Mouse (Mus musculus) left cerebral cortex, postnatal 25 days (tissue): ENCODE results near the gene Cdkl1. TPM values are rescaled to one million over a fixed set of nuclear protein-coding genes. Genes with fewer than 3 reads are reported as not detected.

Experiments
- DNase-seq, 2 experiments: peaks; one replicate each; pipeline ENCODE4 v3.0.0; 2022; ENCODE audit warnings: low spot score in 2 of 2, mixed read lengths in 1 of 2
- intact Hi-C: fragments of 180-260 bp; cut with DNase I; formaldehyde crosslinking; loops from one replicate; pipeline ENCODE4 v1.15.1; 2025
- total RNA-seq, 2 experiments: library from RNA; stranded (reverse); gene quantifications; 2 replicates each; pipeline ENCODE4 v1.2.3; 2021

Cdkl1 gene
- total RNA-seq, 2 experiments from 2014 or later: 25.0 to 27.8 TPM

- DNase-seq: no peak
- intact Hi-C loops: no loop called here
Observed at GRCm38 (mm10) chr12:69788380-69788779, 2.7 kb downstream of the Cdkl1 start.

DNA sequence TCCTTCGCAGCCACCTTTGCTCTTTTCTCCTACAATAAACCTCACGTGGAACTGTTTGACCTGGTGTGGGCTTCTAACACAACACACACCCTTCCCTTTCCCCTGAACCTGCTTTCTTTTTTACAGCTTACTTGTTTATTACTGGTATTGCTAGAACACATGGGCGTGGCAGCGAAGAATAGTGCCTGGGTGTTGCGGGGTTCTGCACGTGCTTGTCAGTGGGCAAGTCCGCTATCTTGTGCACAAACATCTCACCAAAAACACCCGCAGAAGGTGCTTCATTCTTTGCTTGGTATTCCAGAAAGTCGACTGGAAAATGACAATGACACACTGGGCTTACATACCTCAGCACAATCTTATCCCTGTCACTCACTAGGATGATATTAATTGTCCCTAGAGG is 5.6 kb downstream of the Cdkl1 start:
- intact Hi-C loops: no loop called here

DNA sequence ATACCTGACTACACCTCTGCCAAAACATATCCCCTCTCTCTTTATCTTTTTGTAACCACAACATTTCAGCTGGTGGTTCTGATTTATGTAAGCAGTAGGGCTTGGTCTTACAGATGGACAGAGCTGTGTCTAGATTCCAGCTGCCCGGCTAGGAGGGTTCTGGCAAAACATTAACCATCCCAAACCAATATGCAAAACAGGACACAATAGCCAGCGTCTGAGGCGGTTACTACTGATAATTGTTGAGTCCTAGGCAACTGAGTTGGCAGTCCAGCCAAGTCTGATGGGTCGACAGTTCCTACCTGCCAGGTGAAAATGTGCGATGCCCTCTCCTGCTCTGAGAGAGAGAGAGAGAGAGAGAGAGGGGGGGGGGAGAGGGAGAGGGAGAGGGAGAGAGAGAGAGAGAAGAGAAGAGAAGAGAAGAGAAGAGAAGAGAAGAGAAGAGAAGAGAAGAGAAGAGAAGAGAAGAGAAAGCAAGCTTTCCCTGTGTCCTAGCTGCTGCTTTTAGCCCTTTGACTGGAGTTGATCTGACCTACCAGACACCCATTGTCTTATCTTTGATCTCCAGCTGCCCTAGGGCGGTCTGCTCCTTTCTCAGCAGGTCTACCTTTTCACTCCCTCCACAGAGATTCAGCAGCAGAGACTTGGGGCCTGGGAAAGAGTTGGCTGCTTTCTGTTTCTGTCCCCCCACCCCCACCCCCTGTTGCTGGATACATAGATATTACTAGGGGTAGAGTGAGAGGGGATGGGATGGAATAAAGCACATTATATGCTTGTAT is 7.6 kb downstream of the Cdkl1 start:
- intact Hi-C loops: no loop called here

More for the DNA sequence above, 5.6 kb downstream of the Cdkl1 start:
- no peak for DNase-seq

DNA sequence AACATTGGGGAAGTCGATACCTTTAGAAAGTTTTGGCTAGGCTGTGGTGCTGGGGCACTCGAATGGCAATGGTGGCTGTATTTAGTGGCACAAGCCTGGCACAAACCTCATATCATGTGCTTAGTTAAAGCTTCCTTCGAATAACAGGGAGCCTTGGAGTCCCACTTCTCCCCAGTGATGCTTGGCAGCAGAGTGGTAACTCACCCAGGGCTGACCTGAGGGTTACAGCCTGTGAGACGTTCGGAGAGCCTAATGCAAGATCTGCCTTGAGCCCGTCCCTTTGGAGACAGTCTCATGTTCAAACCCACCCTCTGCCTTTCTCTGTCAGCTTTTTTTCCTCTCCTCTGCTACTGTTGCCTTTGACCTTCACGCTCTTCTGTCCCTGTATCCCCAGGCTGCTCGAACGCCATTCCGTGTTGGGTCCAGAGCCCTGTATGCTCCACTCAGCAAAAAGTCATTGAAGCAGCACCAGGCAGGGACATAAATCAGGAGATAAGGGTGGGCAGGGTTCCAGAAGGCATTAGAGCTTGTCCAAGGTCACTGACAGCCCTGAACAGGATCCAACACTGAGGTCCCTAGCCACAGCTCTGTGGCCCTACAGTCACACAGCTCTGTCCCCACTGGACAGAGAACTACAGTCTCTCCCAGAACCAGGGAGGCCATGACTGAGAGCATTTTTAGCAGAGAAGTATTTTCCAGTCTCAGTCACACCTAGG is 9.0 kb downstream of the Cdkl1 start:
- intact Hi-C loops: no loop called here
- no peak for DNase-seq

More for the DNA sequence above, 7.6 kb downstream of the Cdkl1 start:
- DNase-seq: no peak

- intact Hi-C loops: no loop called here
- no peak for DNase-seq
Observed at GRCm38 (mm10) chr12:69781480-69781879, 9.6 kb downstream of the Cdkl1 start.

- no peak for DNase-seq
- intact Hi-C loops: no loop called here
Observed at GRCm38 (mm10) chr12:69777957-69778356, 13.1 kb downstream of the Cdkl1 start.

- intact Hi-C loops: no loop called here
- DNase-seq: no peak
Observed at GRCm38 (mm10) chr12:69777341-69777730, 13.7 kb downstream of the Cdkl1 start.

DNA sequence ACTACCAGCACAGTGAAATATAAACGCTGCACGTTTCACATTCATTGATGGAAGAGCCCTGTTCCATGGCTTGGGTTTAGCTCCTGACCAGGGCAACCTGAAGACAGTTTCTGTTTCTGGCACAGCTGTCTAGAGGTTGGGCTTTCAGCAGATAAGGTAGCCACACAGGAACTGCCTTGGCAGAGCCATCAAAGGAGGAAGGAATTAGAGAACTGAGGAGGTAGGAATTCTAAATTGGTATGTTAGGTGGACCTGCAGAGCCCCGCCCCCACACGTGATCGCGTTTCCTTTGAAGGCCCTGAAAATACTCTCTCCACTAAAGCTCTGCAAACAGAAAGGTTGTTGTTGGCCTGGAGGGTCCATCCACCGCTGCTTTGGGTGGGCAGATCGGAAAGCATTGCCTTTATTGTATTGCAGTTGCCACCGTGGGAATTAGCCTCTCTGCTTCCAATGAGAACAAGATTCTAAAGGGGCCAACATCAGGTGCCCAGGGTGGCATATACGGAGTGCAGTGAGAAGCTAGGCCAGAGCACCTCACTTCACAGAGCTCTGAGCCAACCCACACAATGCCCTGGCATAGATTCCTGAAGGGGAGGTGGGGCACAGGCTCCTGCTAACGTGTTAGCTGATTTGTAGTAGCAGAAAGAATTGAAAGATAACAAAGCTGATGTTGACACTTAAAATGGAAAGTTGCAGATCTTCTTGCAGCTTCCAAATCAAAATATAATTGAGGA is 14.3 kb downstream of the Cdkl1 start:
- intact Hi-C loops: no loop called here
- no peak for DNase-seq

DNA sequence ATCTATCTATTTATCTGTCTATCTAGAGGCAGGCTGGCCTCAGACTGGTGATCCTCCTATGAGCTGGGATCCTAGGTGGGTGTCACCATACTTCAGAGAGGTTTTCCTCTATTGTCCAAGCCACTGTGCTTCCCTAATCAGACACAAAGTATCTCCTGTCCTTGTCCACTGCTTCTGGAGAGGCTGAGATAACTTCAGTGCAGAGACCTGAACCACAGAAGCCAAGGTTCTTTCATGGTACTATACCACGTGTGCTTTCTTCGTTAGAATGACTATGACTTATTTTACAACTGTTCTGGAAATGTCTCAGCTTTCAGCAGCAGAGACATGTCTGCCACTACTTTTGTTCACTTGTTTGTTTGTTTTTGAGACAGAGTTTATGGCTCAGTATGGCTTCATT is 22.2 kb downstream of the Cdkl1 start:
- intact Hi-C loops: no loop called here

GRCm38 (mm10) chr12:69767476-69768258 is 23.4 kb downstream of the Cdkl1 start:
- DNase-seq: no peak
- intact Hi-C loops: no loop called here

More for the DNA sequence above, 22.2 kb downstream of the Cdkl1 start:
- DNase-seq: no peak

DNA sequence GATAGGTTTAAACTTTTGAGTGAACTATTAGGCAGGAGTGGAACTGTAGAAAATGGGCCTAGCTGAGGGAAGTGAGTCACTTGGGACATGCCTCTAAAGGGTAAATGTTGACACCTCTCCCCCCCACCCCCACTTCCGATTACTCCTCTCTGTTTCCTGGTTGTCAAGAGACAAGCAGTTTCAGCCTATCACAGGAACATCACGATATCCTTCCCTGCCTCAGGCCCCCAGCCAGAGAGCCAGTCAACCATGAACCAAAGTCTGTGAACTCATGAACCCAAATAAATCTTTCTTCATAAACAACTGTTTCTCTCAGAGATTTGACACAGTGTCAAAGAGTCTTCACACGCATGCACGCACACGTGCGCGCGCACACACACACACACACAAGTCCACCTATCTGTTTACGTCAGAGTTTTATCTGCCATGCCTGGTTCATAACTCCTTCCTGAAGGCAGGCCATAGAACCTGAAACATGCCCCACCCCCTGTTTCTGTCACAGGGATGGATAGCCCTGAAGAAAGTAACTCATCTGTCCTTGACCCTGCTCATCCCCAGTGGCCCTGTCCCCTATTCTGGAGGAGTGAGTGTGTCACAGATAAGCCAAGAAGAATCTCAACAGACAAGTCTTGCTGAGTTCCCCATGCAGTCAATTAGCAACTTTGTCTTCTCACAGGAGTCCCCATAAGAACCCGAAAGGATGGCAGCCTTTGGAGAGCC is 24.7 kb downstream of the Cdkl1 start:
- intact Hi-C loops: no loop called here
- no peak for DNase-seq

GRCm38 (mm10) chr12:69765543-69765942 is 25.5 kb downstream of the Cdkl1 start:
- intact Hi-C loops: no loop called here

DNA sequence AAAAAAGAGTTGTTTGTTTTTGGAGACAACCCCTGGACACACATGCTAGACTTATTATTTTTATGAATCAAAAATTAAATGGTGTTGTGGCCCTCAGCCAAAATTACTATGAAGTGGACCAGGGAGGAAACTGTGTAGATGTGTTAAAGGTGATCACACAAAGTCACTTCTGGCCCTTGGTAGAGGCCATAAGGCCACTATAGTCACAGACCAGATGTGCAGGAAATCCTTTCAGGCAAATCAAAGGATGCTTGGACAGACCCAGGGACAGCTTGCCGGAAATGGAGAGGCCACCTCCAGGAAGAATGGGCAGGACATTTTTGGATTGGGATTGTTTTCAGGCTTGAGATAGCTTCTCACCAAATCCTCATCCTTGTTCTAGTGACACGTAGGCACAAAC is 29.5 kb downstream of the Cdkl1 start:
- DNase-seq: no peak
- intact Hi-C loops: no loop called here

More at GRCm38 (mm10) chr12:69765543-69765942, 25.5 kb downstream of the Cdkl1 start:
- DNase-seq: no peak

GRCm38 (mm10) chr12:69760743-69761406 is 30.2 kb downstream of the Cdkl1 start:
- intact Hi-C loops: no loop called here
- DNase-seq: peak in 1 of 2 experiments; percentile 20

- intact Hi-C loops: no loop called here
- no peak for DNase-seq
Observed at GRCm38 (mm10) chr12:69760014-69760413, 31.1 kb downstream of the Cdkl1 start.

DNA sequence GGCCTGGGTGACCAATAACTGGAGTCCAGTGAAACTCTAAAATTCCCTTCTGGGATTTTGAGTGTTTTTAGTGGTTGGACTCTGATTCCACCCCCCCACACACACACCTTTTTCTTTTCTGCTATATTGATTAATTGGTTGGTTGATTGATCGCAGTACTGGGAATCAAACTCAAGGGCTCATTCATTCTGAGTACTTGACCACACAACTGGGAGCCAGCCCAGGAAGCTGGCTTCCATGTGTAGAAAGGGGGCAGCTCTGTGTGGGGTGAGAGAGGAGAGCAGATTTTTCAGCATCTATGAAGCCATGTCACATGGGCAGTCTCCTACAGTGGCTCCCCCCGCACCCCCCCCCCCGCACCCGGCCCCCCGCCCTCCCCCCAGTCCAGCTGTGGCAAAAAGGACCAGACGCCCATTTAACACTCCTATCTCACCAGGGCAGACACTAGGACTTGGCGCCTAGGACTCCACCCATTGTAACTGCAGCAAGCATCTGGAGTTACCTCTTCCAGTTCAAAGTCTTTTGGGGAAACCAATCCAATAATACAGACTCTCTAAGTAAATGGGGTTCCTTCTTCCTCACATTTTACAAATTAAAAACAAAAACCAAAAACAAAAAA is 31.7 kb downstream of the Cdkl1 start:
- no peak for DNase-seq
- intact Hi-C loops: no loop called here

GRCm38 (mm10) chr12:69758221-69759185 is 32.6 kb downstream of the Cdkl1 start:
- intact Hi-C loops: no loop called here
- DNase-seq: no peak
